ENCODE assay signal across 8 mouse cellular contexts in the genomic region with DNA sequence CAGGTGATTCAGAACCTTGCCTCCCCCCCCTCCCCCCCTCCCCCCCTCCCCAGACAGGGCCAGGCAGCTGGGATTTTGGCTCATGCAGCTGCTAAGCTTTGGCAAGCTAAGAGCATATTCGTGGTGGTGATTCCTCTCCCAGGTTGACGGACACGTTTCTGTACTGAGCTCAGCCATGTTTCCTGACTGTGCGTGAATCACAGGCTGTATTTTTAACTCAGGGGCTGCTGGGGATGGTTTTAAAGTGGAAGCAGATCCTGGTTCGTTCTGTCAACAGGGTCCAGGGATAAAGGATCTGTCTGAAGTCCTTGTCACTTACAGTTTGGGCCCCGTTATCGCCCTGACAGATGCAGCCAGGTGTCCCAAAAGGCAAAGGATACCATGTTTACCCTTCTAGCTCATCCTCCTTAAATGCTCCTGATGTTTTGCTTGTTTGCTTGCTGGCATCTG. TPM values are rescaled to one million over a fixed set of nuclear protein-coding genes. Genes with fewer than 3 reads are reported as not detected.
DNase-seq lines count a peak whose midpoint lies in the region; ATAC-seq and TF ChIP-seq lines count a peak whose summit lies in the region.

No protein-coding gene starts in this region.

- 11% methylated on average over 7 of the region's 7 CpGs for WGBS in lung, embryonic 15.5 days
- WGBS in heart, postnatal 0 days: 9% methylated on average over 7 of the region's 7 CpGs
- WGBS in midbrain, embryonic 14.5 days: 3% methylated on average over 7 of the region's 7 CpGs

- peak; percentile 40 to 75 for DNase-seq in adrenal gland, adult (ENCODE audit: inconsistent age in 2 of 2, low spot score in 1 of 2)
- DNase-seq in adrenal gland, postnatal 10 days: no peak
- DNase-seq in lung, postnatal 25 days (ENCODE audit: low spot score): no peak
- DNase-seq in heart, postnatal 0 days (ENCODE audit: low spot score): peak; percentile 50
- peak; percentile 63 for DNase-seq in midbrain, embryonic 14.5 days

- peak overlapping the region; percentile 21; the same call in 1 of the 2 replicates for H3K4me2 ChIP-seq in lung, embryonic 15.5 days
- peak overlapping the region; percentile 68 for H3K4me2 ChIP-seq in heart, postnatal 0 days (ENCODE audit: low read depth, low read length)
- H3K4me2 ChIP-seq in midbrain, embryonic 14.5 days (ENCODE audit: low read length): peak overlapping the region; percentile 69

- H3K9me3 ChIP-seq in lung, embryonic 15.5 days: no peaks in the 10 kb centered on the region
- H3K9me3 ChIP-seq in heart, postnatal 0 days (replicated peaks; ENCODE audit: control insufficient read depth, low read length): no peaks in the 10 kb centered on the region
- H3K9me3 ChIP-seq in midbrain, embryonic 14.5 days (ENCODE audit: control insufficient read depth, low read length): no peaks in the 10 kb centered on the region

- no peak overlapping the region for H3K4me3 ChIP-seq in lung, embryonic 15.5 days
- no peak overlapping the region for H3K4me3 ChIP-seq in heart, postnatal 0 days (ENCODE audit: low read depth, low read length)
- peak overlapping the region; percentile 32 for H3K4me3 ChIP-seq in midbrain, embryonic 14.5 days (replicated peaks; ENCODE audit: low read depth, low read length)

- ATAC-seq in lung, embryonic 15.5 days (ENCODE audit: borderline replicate concordance, extremely low read depth, low FRiP score, low TSS enrichment): no peak
- no peak for ATAC-seq in heart, postnatal 0 days (ENCODE audit: insufficient read depth, low read depth)
- ATAC-seq in midbrain, embryonic 14.5 days (ENCODE audit: low FRiP score, low TSS enrichment): no peak
- no peak for ATAC-seq in megakaryocyte-erythroid progenitor cell, adult 5-6 weeks (replicated peaks; ENCODE audit: low FRiP score, low TSS enrichment, poor library complexity, severe bottlenecking)
- ATAC-seq in inflammation-experienced regulatory T-cells, adult 6 months: no peak

- no peaks in the 10 kb centered on the region for H3K36me3 ChIP-seq in lung, embryonic 15.5 days
- H3K36me3 ChIP-seq in heart, postnatal 0 days (replicated peaks; ENCODE audit: control insufficient read depth, insufficient read depth, low read length): no peaks in the 10 kb centered on the region
- no peaks in the 10 kb centered on the region for H3K36me3 ChIP-seq in midbrain, embryonic 14.5 days (ENCODE audit: control insufficient read depth, insufficient read depth, low read length)

- H3K27me3 ChIP-seq in lung, embryonic 15.5 days: no peaks in the 10 kb centered on the region
- H3K27me3 ChIP-seq in heart, postnatal 0 days (ENCODE audit: control insufficient read depth, insufficient read depth, low read length): no peaks in the 10 kb centered on the region
- H3K27me3 ChIP-seq in midbrain, embryonic 14.5 days (ENCODE audit: control insufficient read depth, insufficient read depth, low read length): no peaks in the 10 kb centered on the region

- peaks cover 92% of the 10 kb centered on the region for H3K4me1 ChIP-seq in lung, embryonic 15.5 days
- H3K4me1 ChIP-seq in heart, postnatal 0 days (ENCODE audit: control insufficient read depth, insufficient read depth): peaks cover 71% of the 10 kb centered on the region
- peaks cover 71% of the 10 kb centered on the region for H3K4me1 ChIP-seq in midbrain, embryonic 14.5 days (ENCODE audit: control insufficient read depth, insufficient read depth, low read length)

- TF ChIP-seq EP300 in heart, postnatal 0 days (IDR thresholded peaks at IDR 0.05; ENCODE audit: low read depth): no peak

- H3K9ac ChIP-seq in lung, embryonic 15.5 days: no peak overlapping the region
- H3K9ac ChIP-seq in heart, postnatal 0 days (replicated peaks; ENCODE audit: low read depth, low read length): peak overlapping the region; percentile 48; the same call in 1 of the 2 replicates
- H3K9ac ChIP-seq in midbrain, embryonic 14.5 days (replicated peaks; ENCODE audit: low read length): peak overlapping the region; percentile 58

- H3K27ac ChIP-seq in lung, embryonic 15.5 days: peak overlapping the region; percentile 98
- H3K27ac ChIP-seq in heart, postnatal 0 days (ENCODE audit: low read depth): peak overlapping the region; percentile 96
- H3K27ac ChIP-seq in midbrain, embryonic 14.5 days (replicated peaks; ENCODE audit: low read depth, low read length): peak overlapping the region; percentile 99

- no peak for TF ChIP-seq CTCF in heart, postnatal 0 days (IDR thresholded peaks at IDR 0.05; ENCODE audit: low read depth)

RNA-seq across cellular contexts. Expression of gene Irf2bpl, which starts 11.9 kb away (rescaled TPM):
- 10 to 100 TPM; 39.7 to 53.2 TPM for total RNA-seq in adrenal gland, postnatal 10 days (2021)
- 49.4 and 50.0 TPM in 2 replicates for polyA plus RNA-seq in lung, embryonic 15.5 days (2015; fragmentation: Nextera tagmentation; extraction: Ambion mirVana)
- 74.0 and 88.5 TPM in 2 replicates for total RNA-seq in heart, postnatal 0 days (2014; rRNA removed; ENCODE audit: low replicate concordance)
- 26.4 and 30.0 TPM in 2 replicates for polyA plus RNA-seq in heart, postnatal 0 days (2015; fragmentation: Nextera tagmentation; extraction: Ambion mirVana)
- polyA plus RNA-seq in midbrain, embryonic 14.5 days (2014; fragmentation: Nextera tagmentation; extraction: Ambion mirVana): 71.6 and 80.2 TPM in 2 replicates
- total RNA-seq in megakaryocyte-erythroid progenitor cell, adult 5-6 weeks (2014; fragmentation: Nextera tagmentation): 0.76 and 0.94 TPM in 2 replicates
- 1.1 and 2.7 TPM in 2 replicates for total RNA-seq in megakaryocyte-erythroid progenitor cell, adult 5-6 weeks (2017)
- 10 to 100 TPM in 1 of 3 experiments, 1 to 10 TPM in 2; 8.0 to 14.6 (median 9.4) TPM for polyA plus RNA-seq in inflammation-experienced regulatory T-cells, adult 6 months (2017; shearing (Covaris generic))

RNA-seq across cellular contexts. Expression of gene Cipc, which starts 50.4 kb away (rescaled TPM):
- total RNA-seq in adrenal gland, postnatal 10 days (2021): 10 to 100 TPM; 21.0 to 23.7 TPM
- 18.0 and 19.2 TPM in 2 replicates for polyA plus RNA-seq in lung, embryonic 15.5 days (2015; fragmentation: Nextera tagmentation; extraction: Ambion mirVana)
- 26.2 and 41.6 TPM in 2 replicates for total RNA-seq in heart, postnatal 0 days (2014; rRNA removed; ENCODE audit: low replicate concordance)
- 18.7 and 20.9 TPM in 2 replicates for polyA plus RNA-seq in heart, postnatal 0 days (2015; fragmentation: Nextera tagmentation; extraction: Ambion mirVana)
- polyA plus RNA-seq in midbrain, embryonic 14.5 days (2014; fragmentation: Nextera tagmentation; extraction: Ambion mirVana): 42.5 and 61.0 TPM in 2 replicates
- 29.2 and 35.6 TPM in 2 replicates for total RNA-seq in megakaryocyte-erythroid progenitor cell, adult 5-6 weeks (2014; fragmentation: Nextera tagmentation)
- total RNA-seq in megakaryocyte-erythroid progenitor cell, adult 5-6 weeks (2017): 22.0 and 23.0 TPM in 2 replicates
- polyA plus RNA-seq in inflammation-experienced regulatory T-cells, adult 6 months (2017; shearing (Covaris generic)): 10 to 100 TPM; 20.2 to 29.2 (median 28.3) TPM

Comparison
In these comparisons a context has a peak if more than half of its experiments do, and no peak if none do; other contexts are left out.
1. DNase-seq: peak in adrenal gland, adult (2 of 2), heart, postnatal 0 days (single experiment) and midbrain, embryonic 14.5 days (single experiment); none in adrenal gland, postnatal 10 days (single experiment) and lung, postnatal 25 days (single experiment).
2. Peak in every context shown above with its lines, with median percentiles within 50 percentile points of each other: H3K27ac ChIP-seq and H3K4me2 ChIP-seq.